Mouse (Mus musculus) embryonic facial prominence, embryonic 12.5 days (tissue): ENCODE measurements at regions not wholly inside any gene's neighbourhood (a gene's known extent, or its start where the extent isn't known, plus 50 kb on each side); places are given as distances from the start of the nearest gene placed in this dataset.

Experiments
- ATAC-seq: fragments of 200-750 bp; cut with Nextera tagmentation; 2 replicates; pipeline ENCODE4 v1.8.0; 2017; ENCODE audit not compliant: insufficient number of reproducible peaks, insufficient read depth, low FRiP score, low TSS enrichment
- H3K27ac ChIP-seq: fragments of 300-500 bp; sonication (generic); 2 replicates; pipeline ENCODE4 v1.5.1; 2016; ENCODE audit warnings: mild to moderate bottlenecking
- H3K27me3 ChIP-seq: fragments of 300-500 bp; sonication (generic); 2 replicates; pipeline ENCODE4 v1.6.1; 2016; ENCODE audit warnings: mild to moderate bottlenecking, moderate library complexity
- H3K36me3 ChIP-seq: fragments of 300-500 bp; sonication (generic); 2 replicates; pipeline ENCODE4 v1.6.1; 2016; ENCODE audit warnings: mild to moderate bottlenecking
- H3K4me1 ChIP-seq: fragments of 300-500 bp; sonication (generic); 2 replicates; pipeline ENCODE4 v1.6.1; 2016
- H3K4me2 ChIP-seq: fragments of 300-500 bp; sonication (generic); replicated peaks from 2 replicates; pipeline ENCODE4 v1.6.1; 2016; ENCODE audit warnings: mild to moderate bottlenecking, moderate library complexity
- H3K4me3 ChIP-seq: fragments of 300-500 bp; sonication (generic); 2 replicates; pipeline ENCODE4 v1.5.1; 2016; ENCODE audit warnings: mild to moderate bottlenecking
- H3K9ac ChIP-seq: fragments of 300-500 bp; sonication (generic); 2 replicates; pipeline ENCODE4 v1.6.1; 2016; ENCODE audit warnings: mild to moderate bottlenecking, moderate library complexity
- H3K9me3 ChIP-seq: fragments of 300-500 bp; sonication (generic); 2 replicates; pipeline ENCODE4 v1.6.1; 2016; ENCODE audit warnings: mild to moderate bottlenecking, moderate library complexity
- WGBS: fragments of 180-500 bp; shearing (Covaris S2); methylation state at CpG from one replicate; pipeline ENCODE4 v1.1.7; 2016; 5-methylcytosine and 5-hydroxymethylcytosine counted together

DNA sequence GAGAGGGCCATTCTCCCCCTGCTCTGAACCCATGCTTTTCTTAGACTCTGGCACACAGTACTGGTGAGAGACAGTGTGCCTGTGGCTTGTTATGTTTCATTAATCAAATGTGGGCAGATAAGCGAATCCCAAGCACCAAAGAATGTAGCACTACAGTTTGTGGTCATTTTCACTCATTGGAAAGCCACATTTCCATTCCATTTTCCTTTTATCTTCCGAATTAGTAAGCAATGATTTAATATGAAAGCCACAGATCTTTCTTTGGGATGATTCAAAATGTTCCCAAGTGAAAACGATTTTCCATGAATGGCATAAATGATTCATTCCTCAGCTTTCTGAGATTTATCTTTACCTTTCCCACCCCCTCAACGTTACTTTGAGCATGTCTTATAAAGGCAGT lies 260.9 kb upstream of the Gm49339 start:
- WGBS = 75% methylated on average over 4 of the region's 4 CpGs
- Histone ChIP-seq H3K4me2 (no peak overlapping the region), H3K4me1 (no peaks in the 10 kb centered on the region), H3K9ac (no peak overlapping the region), H3K27me3 (no peaks in the 10 kb centered on the region), H3K9me3 (no peaks in the 10 kb centered on the region), H3K4me3 (no peak overlapping the region), H3K27ac (no peak overlapping the region), H3K36me3 (no peaks in the 10 kb centered on the region)
- ATAC-seq = no peak

- Histone ChIP-seq H3K27me3 (no peaks in the 10 kb centered on the region), H3K36me3 (no peaks in the 10 kb centered on the region), H3K27ac (no peak overlapping the region), H3K4me3 (no peak overlapping the region), H3K4me2 (no peak overlapping the region), H3K9me3 (no peaks in the 10 kb centered on the region), H3K4me1 (no peaks in the 10 kb centered on the region), H3K9ac (no peak overlapping the region)
- WGBS = 76% methylated on average over 2 of the region's 2 CpGs
- ATAC-seq = no peak
These were observed 246.8 kb upstream of the Gm49339 start for GRCm38 (mm10) chr10:51233592-51233991.

DNA sequence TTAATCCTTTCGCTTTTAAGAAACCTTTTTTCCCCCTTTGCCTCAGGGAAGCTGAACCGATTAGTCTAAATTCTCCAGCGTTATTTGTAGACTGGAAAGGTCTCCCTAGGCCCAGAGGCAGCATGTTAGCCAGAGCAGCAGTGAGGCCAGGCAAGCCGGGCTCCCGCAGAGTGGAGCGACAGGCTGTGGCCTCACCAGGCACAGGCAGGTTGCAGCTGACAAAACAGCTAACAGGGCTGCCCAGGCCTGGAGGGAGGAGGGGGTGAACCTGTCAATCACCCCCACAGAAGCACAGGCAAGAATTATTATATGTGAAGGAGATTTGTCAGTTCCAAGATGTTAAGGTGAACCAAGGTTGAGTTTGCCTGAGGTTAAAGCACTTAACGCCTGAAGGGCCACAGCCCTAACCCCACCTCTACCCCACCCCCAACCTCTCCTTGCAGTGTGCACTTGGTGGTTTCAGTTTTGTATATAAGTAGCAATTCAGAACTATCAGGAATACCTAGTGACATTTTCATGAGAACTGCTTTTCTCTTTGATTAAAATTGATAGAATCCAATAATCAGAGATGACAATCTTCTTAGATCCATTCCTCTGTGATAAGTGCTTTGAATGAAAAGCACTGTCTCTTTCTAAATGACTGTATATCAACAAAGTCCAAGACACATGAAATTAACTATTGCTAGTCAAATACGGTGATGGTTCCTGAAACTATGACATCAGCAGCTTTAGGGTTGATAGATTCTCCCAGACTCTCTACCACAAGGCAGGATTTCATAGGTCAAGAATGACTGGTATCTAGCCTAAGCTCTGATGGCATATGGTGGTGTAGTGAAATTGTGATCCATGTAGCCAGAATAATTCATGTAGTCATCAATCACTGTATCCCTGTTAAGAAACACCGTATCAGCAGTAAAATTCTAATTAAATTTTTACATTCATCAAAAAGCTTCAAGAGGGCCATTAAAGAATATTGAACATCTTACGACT lies 244.5 kb upstream of the Gm49339 start:
- ATAC-seq = peak; percentile 72; the same call in 1 of the 2 replicates
- no peaks in the 10 kb centered on the region for H3K4me1 ChIP-seq
- H3K9me3 ChIP-seq = no peaks in the 10 kb centered on the region
- H3K27me3 ChIP-seq = no peaks in the 10 kb centered on the region
- H3K27ac ChIP-seq = no peak overlapping the region; the same call in 1 of the 2 replicates
- no peaks in the 10 kb centered on the region for H3K36me3 ChIP-seq
- H3K9ac ChIP-seq = no peak overlapping the region
- H3K4me2 ChIP-seq = no peak overlapping the region
- 29% methylated on average over 10 of the region's 10 CpGs for WGBS
- no peak overlapping the region for H3K4me3 ChIP-seq

DNA sequence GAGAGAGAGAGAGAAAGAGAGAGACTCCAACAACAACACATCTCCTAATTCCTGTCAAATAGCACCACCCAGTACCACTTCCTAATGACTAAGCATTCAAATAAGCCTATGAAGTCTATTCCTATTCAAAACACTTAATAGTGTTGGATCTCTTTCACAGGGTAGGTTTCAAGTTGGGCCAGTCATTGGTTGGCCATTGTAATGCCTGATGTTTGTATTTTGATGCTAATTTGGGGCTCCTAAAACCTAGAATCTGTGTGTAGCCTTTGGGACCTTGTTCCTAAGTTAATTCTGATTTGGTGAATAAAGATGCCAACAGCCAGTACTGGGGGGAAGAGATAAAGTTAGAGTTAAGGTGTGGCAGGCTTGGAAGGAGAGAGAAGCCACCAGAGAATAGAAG lies 242.3 kb upstream of the Gm49339 start:
- H3K27me3 ChIP-seq = no peaks in the 10 kb centered on the region
- H3K9ac ChIP-seq = no peak overlapping the region

DNA sequence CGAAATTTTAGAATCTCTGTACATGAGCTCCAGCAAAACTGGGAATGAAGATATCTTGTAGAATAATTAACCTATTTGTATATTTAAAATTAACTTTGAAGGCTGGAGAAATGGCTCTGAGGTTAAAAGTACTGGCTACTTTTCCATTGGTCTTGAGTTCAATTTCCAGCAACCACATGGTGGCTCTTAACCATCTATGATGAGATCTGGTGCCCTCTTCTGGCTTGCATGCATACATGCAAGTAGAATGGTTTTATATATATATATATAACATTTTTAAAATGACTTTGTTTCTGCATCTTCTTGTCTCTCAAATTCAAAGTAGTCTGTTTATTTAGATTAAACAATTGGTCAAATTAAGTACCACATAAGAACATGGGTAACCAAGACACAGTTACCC lies 227.0 kb upstream of the Gm49339 start:
- Histone ChIP-seq H3K4me2 (no peak overlapping the region), H3K27me3 (no peaks in the 10 kb centered on the region), H3K4me3 (no peak overlapping the region), H3K9me3 (no peaks in the 10 kb centered on the region), H3K9ac (no peak overlapping the region), H3K27ac (no peak overlapping the region), H3K36me3 (no peaks in the 10 kb centered on the region), H3K4me1 (no peaks in the 10 kb centered on the region)
- 91% methylated on average over 1 of the region's 1 CpGs for WGBS
- ATAC-seq = no peak

More for the DNA sequence above, 242.3 kb upstream of the Gm49339 start:
- no peaks in the 10 kb centered on the region for H3K36me3 ChIP-seq
- no peaks in the 10 kb centered on the region for H3K9me3 ChIP-seq
- no peak overlapping the region for H3K4me2 ChIP-seq
- ATAC-seq = no peak
- H3K27ac ChIP-seq = no peak overlapping the region
- H3K4me1 ChIP-seq = no peaks in the 10 kb centered on the region
- H3K4me3 ChIP-seq = no peak overlapping the region

DNA sequence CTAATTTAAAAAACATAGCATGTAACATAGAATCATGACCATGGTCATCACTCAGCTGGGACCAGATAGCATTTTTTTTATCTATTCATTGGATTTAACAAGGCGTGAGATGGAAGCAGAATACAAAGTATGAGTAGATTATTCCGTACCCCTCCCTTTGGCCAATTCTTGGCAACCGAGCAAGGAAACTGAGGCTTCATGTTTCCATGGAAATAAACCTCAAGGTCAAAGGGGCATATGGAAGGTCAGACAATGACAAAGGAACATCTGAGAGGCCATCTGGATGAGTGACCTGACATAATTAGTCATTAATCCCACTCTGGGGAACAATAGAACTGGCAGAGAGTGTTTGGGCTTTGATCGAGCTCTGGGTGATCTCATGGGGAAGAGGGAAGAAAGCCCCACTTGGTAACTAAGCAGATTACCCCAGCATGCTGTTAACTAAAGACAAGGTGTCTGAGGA lies 222.8 kb upstream of the Gm49339 start:
- no peak overlapping the region for H3K27ac ChIP-seq
- no peak overlapping the region for H3K4me3 ChIP-seq
- H3K4me2 ChIP-seq = no peak overlapping the region
- 18% methylated on average over 4 of the region's 4 CpGs for WGBS
- ATAC-seq = no peak
- no peaks in the 10 kb centered on the region for H3K36me3 ChIP-seq
- no peaks in the 10 kb centered on the region for H3K9me3 ChIP-seq
- H3K4me1 ChIP-seq = no peaks in the 10 kb centered on the region
- H3K9ac ChIP-seq = no peak overlapping the region
- H3K27me3 ChIP-seq = no peaks in the 10 kb centered on the region

GRCm38 (mm10) chr10:51271364-51271763 lies 209.0 kb upstream of the Gm49339 start:
- Histone ChIP-seq H3K4me1 (no peaks in the 10 kb centered on the region), H3K27ac (no peak overlapping the region), H3K4me3 (no peak overlapping the region), H3K4me2 (no peak overlapping the region), H3K36me3 (no peaks in the 10 kb centered on the region), H3K27me3 (no peaks in the 10 kb centered on the region), H3K9ac (no peak overlapping the region), H3K9me3 (no peaks in the 10 kb centered on the region)
- WGBS = 80% methylated on average over 1 of the region's 1 CpGs
- ATAC-seq = no peak

DNA sequence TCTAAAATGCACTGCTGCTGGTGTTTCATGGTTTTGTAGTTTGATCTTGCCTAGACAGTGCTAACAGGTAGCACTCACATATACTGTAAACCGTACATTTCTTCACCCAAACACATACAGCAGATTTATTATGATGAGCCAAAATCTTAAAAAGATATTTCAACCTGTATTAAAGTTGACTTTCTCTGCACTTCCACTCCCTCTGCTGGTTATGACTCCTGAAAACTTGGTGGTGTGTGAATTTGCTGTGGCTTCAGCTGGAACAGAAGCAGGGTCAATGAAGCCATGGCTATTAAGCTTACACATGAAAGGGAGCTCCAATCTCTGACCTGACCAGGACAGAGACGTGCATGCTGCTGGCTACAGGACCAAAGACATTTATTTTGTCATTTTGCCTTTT lies 202.2 kb upstream of the Gm49339 start:
- Histone ChIP-seq H3K4me1 (no peaks in the 10 kb centered on the region), H3K4me2 (no peak overlapping the region), H3K36me3 (no peaks in the 10 kb centered on the region), H3K9ac (no peak overlapping the region), H3K4me3 (no peak overlapping the region), H3K27ac (no peak overlapping the region), H3K27me3 (no peaks in the 10 kb centered on the region), H3K9me3 (no peaks in the 10 kb centered on the region)
- ATAC-seq = no peak
- WGBS = 61% methylated on average over 2 of the region's 2 CpGs

DNA sequence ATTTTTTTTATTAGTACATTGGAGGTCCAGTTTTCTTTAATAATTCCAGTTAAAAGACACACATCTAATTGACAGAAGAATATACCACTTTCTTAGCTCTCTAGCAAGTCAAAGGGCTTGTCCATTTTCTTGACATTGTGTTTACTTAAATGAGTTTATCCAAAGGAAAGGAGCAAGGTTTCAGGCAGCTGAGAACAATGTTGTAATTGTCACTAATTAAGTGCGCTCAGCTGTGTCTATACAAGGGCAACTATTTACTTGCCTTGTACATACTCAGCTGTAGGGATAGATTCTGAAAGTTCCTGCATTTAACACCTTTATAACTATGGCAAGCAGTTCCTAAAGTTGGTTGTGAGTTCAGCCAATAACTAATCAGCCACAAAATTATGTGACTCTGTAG lies 198.0 kb upstream of the Gm49339 start:
- 51% methylated on average over 1 of the region's 1 CpGs for WGBS
- H3K4me1 ChIP-seq = no peaks in the 10 kb centered on the region
- H3K27me3 ChIP-seq = no peaks in the 10 kb centered on the region
- no peak overlapping the region for H3K27ac ChIP-seq
- no peak overlapping the region for H3K4me2 ChIP-seq
- no peaks in the 10 kb centered on the region for H3K9me3 ChIP-seq
- no peak for ATAC-seq
- H3K4me3 ChIP-seq = no peak overlapping the region
- H3K9ac ChIP-seq = no peak overlapping the region
- no peaks in the 10 kb centered on the region for H3K36me3 ChIP-seq

- Histone ChIP-seq H3K36me3 (no peaks in the 10 kb centered on the region), H3K9ac (no peak overlapping the region), H3K27ac (no peak overlapping the region), H3K4me3 (no peak overlapping the region), H3K4me2 (no peak overlapping the region), H3K9me3 (no peaks in the 10 kb centered on the region), H3K27me3 (no peaks in the 10 kb centered on the region), H3K4me1 (no peaks in the 10 kb centered on the region)
- no peak for ATAC-seq
These were observed 195.9 kb upstream of the Gm49339 start for GRCm38 (mm10) chr10:51284538-51284937.

DNA sequence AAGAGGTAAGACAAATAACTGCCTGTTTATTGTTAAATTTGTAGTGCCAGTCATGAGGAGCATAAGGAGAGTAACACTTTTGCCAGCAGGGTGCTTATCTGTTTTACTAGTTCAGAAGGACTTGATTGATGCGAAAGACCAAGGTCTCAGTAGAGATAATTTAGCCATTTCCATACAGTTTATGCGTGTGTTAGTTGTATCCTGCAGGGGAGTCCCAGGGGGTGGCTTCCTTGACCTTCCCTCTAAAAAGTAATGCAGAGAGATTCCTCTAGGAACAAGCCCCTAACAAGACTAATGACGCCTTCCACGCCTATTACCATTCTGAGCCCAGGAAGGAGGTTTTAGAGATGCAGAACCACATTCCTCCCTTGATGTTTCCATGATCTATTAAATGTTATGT lies 192.6 kb upstream of the Gm49339 start:
- no peaks in the 10 kb centered on the region for H3K36me3 ChIP-seq
- H3K9ac ChIP-seq = no peak overlapping the region
- no peak overlapping the region for H3K4me3 ChIP-seq
- H3K27me3 ChIP-seq = no peaks in the 10 kb centered on the region
- H3K4me1 ChIP-seq = no peaks in the 10 kb centered on the region
- no peak for ATAC-seq
- H3K9me3 ChIP-seq = no peaks in the 10 kb centered on the region
- H3K4me2 ChIP-seq = no peak overlapping the region
- H3K27ac ChIP-seq = no peak overlapping the region
- WGBS = 37% methylated on average over 4 of the region's 4 CpGs

- Histone ChIP-seq H3K27me3 (no peaks in the 10 kb centered on the region), H3K27ac (no peak overlapping the region), H3K4me3 (no peak overlapping the region), H3K9ac (no peak overlapping the region), H3K36me3 (no peaks in the 10 kb centered on the region), H3K9me3 (no peaks in the 10 kb centered on the region), H3K4me1 (no peaks in the 10 kb centered on the region), H3K4me2 (no peak overlapping the region)
- ATAC-seq = no peak
- WGBS = 46% methylated on average over 5 of the region's 5 CpGs
These were observed 188.8 kb upstream of the Gm49339 start for GRCm38 (mm10) chr10:51291412-51292207.
